Mouse (Mus musculus) limb, embryonic 11.5 days (tissue): Measurements from ENCODE around the gene Cdk10. TPM values are rescaled to one million over a fixed set of nuclear protein-coding genes. Genes with fewer than 3 reads are reported as not detected.

Source experiments
- ATAC-seq: fragments of 200-750 bp; cut with Nextera tagmentation; 2 replicates; pipeline ENCODE4 v1.8.0; 2017; ENCODE audit warnings: low read depth; ENCODE audit not compliant: insufficient number of reproducible peaks, low FRiP score, low TSS enrichment
- DNase-seq: peaks from one replicate; pipeline ENCODE4 v3.0.0-alpha.2; 2015; ENCODE audit warnings: low spot score
- H3K27ac ChIP-seq: fragments of 300-500 bp; sonication (generic); replicated peaks from 2 replicates; pipeline ENCODE4 v1.5.1; 2014; ENCODE audit warnings: low read depth, mild to moderate bottlenecking, low read length
- H3K27me3 ChIP-seq: fragments of 300-500 bp; sonication (generic); 2 replicates; pipeline ENCODE4 v1.6.1; 2014; ENCODE audit warnings: mild to moderate bottlenecking, low read length, mixed read lengths; ENCODE audit not compliant: control insufficient read depth, insufficient read depth
- H3K36me3 ChIP-seq: fragments of 300-500 bp; sonication (generic); 2 replicates; pipeline ENCODE4 v1.6.1; 2014; ENCODE audit warnings: mild to moderate bottlenecking, low read length, moderate library complexity, mixed read lengths; ENCODE audit not compliant: control insufficient read depth, insufficient read depth
- H3K4me1 ChIP-seq: fragments of 300-500 bp; sonication (generic); 2 replicates; pipeline ENCODE4 v1.6.1; 2014; ENCODE audit warnings: low read length, mixed read lengths; ENCODE audit not compliant: control insufficient read depth, insufficient read depth
- H3K4me2 ChIP-seq: fragments of 300-500 bp; sonication (generic); 2 replicates; pipeline ENCODE4 v1.6.1; 2014; ENCODE audit warnings: low read depth, mild to moderate bottlenecking, moderate library complexity; ENCODE audit not compliant: severe bottlenecking
- H3K4me3 ChIP-seq: fragments of 300-500 bp; sonication (generic); 2 replicates; pipeline ENCODE4 v1.5.1; 2014; ENCODE audit warnings: low read depth, low read length
- H3K9ac ChIP-seq: fragments of 300-500 bp; sonication (generic); 2 replicates; pipeline ENCODE4 v1.6.1; 2014; ENCODE audit warnings: mild to moderate bottlenecking, low read length
- H3K9me3 ChIP-seq: fragments of 300-500 bp; sonication (generic); 2 replicates; pipeline ENCODE4 v1.6.1; 2016; ENCODE audit warnings: low read length; ENCODE audit not compliant: control insufficient read depth
- WGBS: fragments of 180-500 bp; shearing (Covaris S2); extraction: QIAGEN DNeasy Blood & Tissue Kit; methylation state at CpG from one replicate; pipeline ENCODE4 v1.1.7; 2014; 5-methylcytosine and 5-hydroxymethylcytosine counted together
- polyA plus RNA-seq: library from polyadenylated mRNA; unstranded; fragments of >200 nt; fragmentation: Nextera tagmentation; extraction: Ambion mirVana; gene quantifications from 2 replicates; pipeline ENCODE4 v1.2.1, GENCODE M21; 2014

Cdk10 gene
- polyA plus RNA-seq, 1 experiment from 2014 or later, result 36.5 TPM

DNA sequence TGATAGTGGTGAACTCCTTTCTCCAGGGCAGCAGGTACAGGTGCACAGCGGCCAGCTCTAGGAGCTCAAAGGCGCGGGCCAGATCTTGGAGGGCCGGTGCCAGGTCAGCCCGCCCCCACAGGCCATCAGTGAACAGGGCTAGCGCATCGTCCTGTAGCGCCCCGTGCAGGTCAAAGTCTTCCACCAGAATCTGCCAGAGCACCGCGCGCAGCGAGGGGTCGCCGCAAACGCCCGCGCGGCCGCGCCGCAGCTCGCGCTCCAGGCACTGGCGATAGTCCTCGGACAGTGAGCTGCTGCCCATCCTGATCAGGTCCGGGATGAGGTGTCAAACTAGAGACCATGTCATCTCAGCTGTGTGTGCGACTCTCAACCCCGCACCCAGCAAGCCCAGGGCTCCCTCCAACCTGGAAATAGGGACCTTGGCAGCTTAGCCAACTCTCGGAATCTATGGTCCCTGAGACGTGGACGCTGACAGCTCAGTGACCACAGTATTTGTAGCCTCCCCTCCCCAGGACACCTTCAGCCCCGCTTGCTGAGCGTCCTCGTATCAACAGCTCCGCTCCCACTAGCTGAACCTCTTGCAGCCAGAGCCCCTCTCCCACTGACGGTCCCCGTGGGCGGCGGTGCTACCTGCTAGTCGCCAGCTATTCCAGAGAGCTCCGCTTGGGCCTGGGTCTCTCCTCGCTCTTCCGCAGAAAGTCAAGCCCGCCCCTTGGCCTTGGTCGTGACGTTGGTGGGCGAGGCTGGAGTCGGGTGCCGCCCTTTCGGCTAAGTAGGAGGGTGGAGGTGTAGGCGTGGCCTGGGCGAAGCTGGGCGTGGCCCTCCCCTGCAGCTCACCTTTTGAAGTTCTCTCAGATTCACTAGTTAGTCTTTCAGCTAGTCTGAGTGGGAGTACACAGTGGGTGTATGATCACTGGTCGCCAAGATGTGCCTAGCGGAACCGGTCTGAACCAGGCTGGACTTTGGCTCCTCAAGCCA lies 11.2 kb downstream of the Cdk10 start, which contains the start of gene Spata2l:
TSS of gene Spata2l (minus strand) at position 714 of the 978 bp plus-strand sequence.
- DNase-seq (peak; percentile 91), ATAC-seq (peak; percentile 80)
- Histone ChIP-seq H3K4me3 (peak within 1 kb of the TSS; percentile 42), H3K4me2 (peak within 1 kb of the TSS; percentile 80), H3K36me3 (no peaks in the 10 kb centered on the region), H3K4me1 (peaks cover 7% of the 10 kb centered on the region; the same call in 1 of the 2 replicates), H3K9me3 (no peaks in the 10 kb centered on the region), H3K9ac (peak within 1 kb of the TSS; percentile 24; the same call in 1 of the 2 replicates), H3K27me3 (peaks cover 22% of the 10 kb centered on the region), H3K27ac (no peak within 1 kb of the TSS)
- WGBS, result 2% methylated on average over 57 of the region's 57 CpGs

DNA sequence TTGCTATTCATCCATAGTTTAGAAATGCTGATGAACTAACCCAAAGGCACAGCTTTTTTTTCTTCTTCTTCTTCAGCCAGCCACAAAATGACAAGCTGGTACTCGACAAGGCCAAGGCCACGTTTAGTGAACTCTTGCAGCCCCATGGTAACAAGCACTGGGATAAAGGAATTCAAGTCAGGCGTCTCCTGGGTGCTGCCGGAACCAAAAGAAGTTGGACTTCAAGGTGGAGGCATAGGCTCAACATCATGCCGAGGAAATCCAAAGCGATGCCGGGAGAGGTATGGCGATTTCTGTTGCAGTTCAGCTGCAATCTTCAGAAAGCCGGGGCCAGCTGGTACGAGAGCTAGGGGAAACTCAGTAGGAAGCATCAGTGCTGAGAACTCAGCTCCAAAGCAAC lies 14.8 kb downstream of the Cdk10 start:
- 90% methylated on average over 10 of the region's 10 CpGs for WGBS
- peaks cover 15% of the 10 kb centered on the region for H3K27me3 ChIP-seq
- no peak overlapping the region for H3K4me3 ChIP-seq
- H3K9me3 ChIP-seq, result no peaks in the 10 kb centered on the region
- H3K4me2 ChIP-seq, result no peak overlapping the region
- peaks cover 7% of the 10 kb centered on the region; the same call in 1 of the 2 replicates for H3K4me1 ChIP-seq
- DNase-seq (no peak), ATAC-seq (no peak)
- no peak overlapping the region for H3K27ac ChIP-seq
- H3K9ac ChIP-seq, result no peak overlapping the region
- H3K36me3 ChIP-seq, result peaks cover 3% of the 10 kb centered on the region; the same call in 1 of the 2 replicates

DNA sequence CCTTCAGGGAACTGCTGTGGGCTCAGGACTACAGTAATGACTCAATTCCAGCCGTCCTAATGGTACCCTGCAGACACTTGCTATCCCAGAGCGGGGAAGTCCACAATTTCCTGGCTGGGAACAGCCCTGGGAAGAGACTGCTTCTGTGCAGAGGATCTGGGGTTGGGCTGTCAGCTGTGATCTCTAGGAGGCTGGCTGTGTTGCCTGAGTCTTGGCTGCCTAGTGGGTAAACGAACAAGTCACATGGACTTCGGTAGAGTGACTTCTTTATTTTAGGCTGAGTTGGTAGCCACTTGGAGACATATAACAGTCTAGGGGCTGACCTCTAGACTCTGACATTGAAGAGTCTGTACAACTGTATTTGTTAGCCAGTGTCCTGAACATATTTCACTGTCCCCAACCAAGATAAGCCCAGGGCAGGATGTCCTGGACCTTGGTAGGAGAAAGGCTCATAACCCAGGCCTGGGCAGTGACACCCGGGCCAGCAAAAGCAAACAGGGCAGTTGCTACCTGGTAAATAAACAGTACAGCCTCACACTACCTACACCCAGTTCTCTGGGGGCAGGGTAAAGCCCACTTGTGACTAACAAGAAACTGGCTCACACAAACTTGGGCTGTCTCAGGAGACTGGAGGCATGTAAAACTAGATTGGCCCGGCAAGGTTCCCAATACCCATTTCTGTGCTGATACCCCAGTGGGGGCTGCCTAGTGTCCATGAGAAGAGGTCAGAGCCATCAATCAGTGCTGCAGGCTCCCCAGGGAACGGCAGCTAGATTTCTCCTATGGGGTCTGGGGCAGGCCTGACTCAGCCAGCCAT lies 17.7 kb downstream of the Cdk10 start:
- no peak overlapping the region for H3K4me2 ChIP-seq
- no peak overlapping the region for H3K9ac ChIP-seq
- H3K27ac ChIP-seq, result no peak overlapping the region
- H3K36me3 ChIP-seq, result peaks cover 13% of the 10 kb centered on the region
- no peak overlapping the region for H3K4me3 ChIP-seq
- no peaks in the 10 kb centered on the region for H3K4me1 ChIP-seq
- DNase-seq (no peak), ATAC-seq (no peak)
- no peaks in the 10 kb centered on the region for H3K9me3 ChIP-seq
- 83% methylated on average over 7 of the region's 7 CpGs for WGBS
- H3K27me3 ChIP-seq, result no peaks in the 10 kb centered on the region

DNA sequence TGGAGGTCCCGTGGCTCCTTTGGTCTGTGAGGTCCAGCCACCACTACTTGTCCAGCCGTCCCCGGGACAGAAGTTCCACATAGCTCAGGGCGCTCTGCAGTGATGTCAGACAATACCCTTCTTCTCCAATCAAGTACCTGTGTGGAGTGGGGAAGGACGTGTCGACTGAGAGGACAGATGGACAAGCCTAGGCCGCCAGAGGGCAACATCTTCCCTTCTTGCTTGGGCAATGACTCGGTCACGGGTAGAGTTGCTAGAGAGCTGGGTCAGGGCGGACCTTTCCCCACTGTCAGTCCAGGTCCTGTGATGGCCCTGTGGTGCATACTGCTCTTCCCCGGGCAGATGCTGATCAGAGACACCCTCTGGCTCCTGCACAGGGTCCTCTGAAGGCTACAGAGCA lies 18.4 kb downstream of the Cdk10 start:
- no peaks in the 10 kb centered on the region for H3K9me3 ChIP-seq
- peaks cover 19% of the 10 kb centered on the region for H3K36me3 ChIP-seq

DNA sequence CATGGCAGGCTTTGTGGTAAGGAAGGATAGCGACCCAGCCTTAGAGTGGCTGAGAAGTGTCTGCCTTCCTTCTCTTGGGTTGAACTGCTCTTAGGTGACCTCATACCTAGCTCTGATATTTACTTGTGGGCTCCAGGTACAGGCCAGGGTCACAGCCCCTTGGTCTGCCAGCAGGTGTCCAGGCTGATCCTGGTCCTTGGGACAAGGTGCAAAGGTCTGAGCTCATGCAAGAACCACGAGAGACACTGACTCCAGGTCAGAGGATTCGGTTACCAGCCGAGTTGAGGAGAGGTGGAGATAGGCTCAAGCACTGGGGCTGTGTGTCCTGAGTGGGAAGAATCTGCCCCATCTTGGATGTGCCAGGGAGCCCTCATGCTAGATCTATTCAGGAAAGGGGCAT lies 19.7 kb downstream of the Cdk10 start:
- Histone ChIP-seq H3K36me3 (peaks cover 20% of the 10 kb centered on the region), H3K9ac (no peak overlapping the region), H3K27me3 (no peaks in the 10 kb centered on the region), H3K4me3 (no peak overlapping the region), H3K9me3 (no peaks in the 10 kb centered on the region), H3K27ac (no peak overlapping the region), H3K4me2 (no peak overlapping the region), H3K4me1 (no peaks in the 10 kb centered on the region)
- 93% methylated on average over 4 of the region's 4 CpGs for WGBS
- ATAC-seq (no peak), DNase-seq (no peak)

More for the DNA sequence above, 18.4 kb downstream of the Cdk10 start:
- Histone ChIP-seq H3K4me3 (no peak overlapping the region), H3K4me2 (no peak overlapping the region), H3K27me3 (no peaks in the 10 kb centered on the region), H3K27ac (no peak overlapping the region), H3K4me1 (no peaks in the 10 kb centered on the region), H3K9ac (no peak overlapping the region)
- DNase-seq, result no peak
- no peak for ATAC-seq
- WGBS, result 69% methylated on average over 11 of the region's 11 CpGs

DNA sequence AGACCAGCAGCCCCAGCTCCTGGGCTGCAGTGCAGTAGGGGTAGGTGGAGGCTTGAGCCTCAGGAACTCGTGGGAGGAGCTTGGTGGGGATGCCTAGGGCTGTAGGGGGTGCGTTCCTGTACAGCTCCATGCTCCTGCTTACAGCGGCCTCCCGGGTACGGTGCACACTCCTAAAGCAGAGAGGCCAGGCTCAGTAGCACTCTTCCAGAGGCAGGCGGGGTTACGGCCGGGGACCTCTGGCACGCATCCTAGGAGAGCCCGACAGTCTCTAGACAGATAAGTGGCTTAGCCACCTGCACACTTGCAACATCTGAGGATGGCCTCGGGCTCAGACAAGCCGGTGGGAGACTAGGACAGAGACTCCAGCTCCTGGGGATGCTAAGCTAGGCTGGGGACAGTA lies 20.9 kb downstream of the Cdk10 start:
- ATAC-seq, result no peak
- 87% methylated on average over 12 of the region's 12 CpGs for WGBS
- no peak for DNase-seq
- Histone ChIP-seq H3K4me1 (no peaks in the 10 kb centered on the region), H3K4me2 (no peak overlapping the region), H3K36me3 (peaks cover 24% of the 10 kb centered on the region), H3K4me3 (no peak overlapping the region), H3K27ac (no peak overlapping the region), H3K9ac (no peak overlapping the region), H3K27me3 (no peaks in the 10 kb centered on the region), H3K9me3 (no peaks in the 10 kb centered on the region)

DNA sequence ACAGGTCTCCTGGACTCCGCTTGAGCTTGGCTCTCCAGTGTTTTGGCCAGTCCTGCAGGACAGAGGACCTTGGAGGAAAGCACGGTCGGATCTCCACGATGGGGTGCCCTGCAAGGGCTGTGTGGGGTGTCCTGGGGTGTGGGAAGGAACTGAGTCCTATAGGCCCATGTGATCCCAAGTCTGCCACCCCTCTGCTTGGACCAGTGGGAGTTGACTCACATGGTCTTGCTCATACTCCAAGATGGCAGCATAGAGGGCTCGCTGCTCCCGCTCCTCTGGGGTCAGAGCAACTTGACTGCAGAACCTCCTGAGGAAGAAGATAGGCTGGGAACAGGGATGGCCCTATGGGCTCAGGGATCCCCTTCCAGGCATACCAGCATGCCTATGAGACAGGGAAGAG lies 23.1 kb downstream of the Cdk10 start:
- no peak overlapping the region for H3K27ac ChIP-seq
- H3K4me2 ChIP-seq, result no peak overlapping the region
- ATAC-seq (no peak), DNase-seq (no peak)
- no peaks in the 10 kb centered on the region for H3K9me3 ChIP-seq
- H3K9ac ChIP-seq, result no peak overlapping the region
- no peaks in the 10 kb centered on the region for H3K27me3 ChIP-seq
- H3K4me3 ChIP-seq, result no peak overlapping the region
- 96% methylated on average over 6 of the region's 6 CpGs for WGBS
- no peaks in the 10 kb centered on the region; the same call in 1 of the 2 replicates for H3K4me1 ChIP-seq
- H3K36me3 ChIP-seq, result peaks cover 20% of the 10 kb centered on the region

DNA sequence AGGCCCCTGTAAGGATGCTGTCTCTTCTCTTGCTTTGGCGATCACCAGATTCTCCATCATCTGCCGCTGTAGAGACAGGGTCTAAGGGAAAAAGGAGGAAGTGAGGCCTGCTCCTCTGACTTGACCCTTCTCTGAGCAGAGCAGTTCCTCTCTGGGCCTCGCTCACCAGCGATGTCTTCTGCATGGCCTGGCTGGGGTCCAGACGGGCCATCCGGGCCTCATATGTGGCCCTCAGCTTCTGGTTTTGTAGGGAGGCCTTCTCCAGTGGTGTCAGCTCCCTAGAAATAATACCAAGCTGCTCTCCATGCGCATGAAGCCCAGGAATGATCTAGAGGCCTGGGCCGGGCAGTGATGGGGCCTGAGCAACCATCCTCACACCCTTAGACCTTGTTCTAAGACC lies 24.0 kb downstream of the Cdk10 start:
- H3K27ac ChIP-seq, result no peak overlapping the region
- H3K4me1 ChIP-seq, result peaks cover 5% of the 10 kb centered on the region; the same call in 1 of the 2 replicates
- no peak overlapping the region for H3K4me2 ChIP-seq
- ATAC-seq (no peak), DNase-seq (no peak)
- H3K4me3 ChIP-seq, result no peak overlapping the region
- 90% methylated on average over 8 of the region's 8 CpGs for WGBS
- no peaks in the 10 kb centered on the region for H3K9me3 ChIP-seq
- no peaks in the 10 kb centered on the region for H3K27me3 ChIP-seq
- peaks cover 20% of the 10 kb centered on the region for H3K36me3 ChIP-seq
- H3K9ac ChIP-seq, result no peak overlapping the region
